Mouse (Mus musculus) bone marrow, adult 2 months (tissue): ENCODE measurements at regions not wholly inside any gene's neighbourhood (a gene's known extent, or its start where the extent isn't known, plus 50 kb on each side); places are given as distances from the start of the nearest gene placed in this dataset.

Source experiments
- CTCF ChIP-seq: fragments of 200-500 bp; IDR thresholded peaks from 2 replicates; pipeline ENCODE4 v1.5.1; 2011; ENCODE audit warnings: low read length, control low read depth; ENCODE audit not compliant: control insufficient read depth, insufficient read depth
- POLR2A ChIP-seq: fragments of 200-500 bp; IDR thresholded peaks from 2 replicates; pipeline ENCODE4 v1.6.1; 2011; ENCODE audit warnings: low read depth, mild to moderate bottlenecking, control low read depth, low read length, borderline replicate concordance; ENCODE audit not compliant: control insufficient read depth

DNA sequence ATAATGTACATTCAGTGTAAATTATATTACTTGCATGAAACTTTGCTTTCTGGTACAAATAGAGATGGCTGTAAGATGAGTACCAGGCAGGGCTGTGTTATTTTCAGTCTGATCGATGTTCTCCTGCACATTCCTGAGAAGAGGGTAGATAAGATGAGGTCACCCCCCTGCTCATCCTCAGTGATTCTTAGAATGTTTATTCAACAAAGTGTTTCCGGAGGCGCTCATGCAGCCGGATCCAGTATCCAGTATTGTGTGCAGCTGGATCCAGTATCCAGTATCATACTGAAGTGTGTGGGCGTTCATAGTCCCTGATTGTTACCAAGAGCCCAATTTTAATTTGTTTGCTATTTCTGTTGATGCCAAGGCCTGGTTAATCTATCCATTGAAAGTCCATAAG lies 413.0 kb upstream of the Auts2 start:
- TF ChIP-seq CTCF (no peak), POLR2A (no peak)
